Mouse (Mus musculus): Measurements from ENCODE around the gene Trp53.

Gene Trp53

DNA sequence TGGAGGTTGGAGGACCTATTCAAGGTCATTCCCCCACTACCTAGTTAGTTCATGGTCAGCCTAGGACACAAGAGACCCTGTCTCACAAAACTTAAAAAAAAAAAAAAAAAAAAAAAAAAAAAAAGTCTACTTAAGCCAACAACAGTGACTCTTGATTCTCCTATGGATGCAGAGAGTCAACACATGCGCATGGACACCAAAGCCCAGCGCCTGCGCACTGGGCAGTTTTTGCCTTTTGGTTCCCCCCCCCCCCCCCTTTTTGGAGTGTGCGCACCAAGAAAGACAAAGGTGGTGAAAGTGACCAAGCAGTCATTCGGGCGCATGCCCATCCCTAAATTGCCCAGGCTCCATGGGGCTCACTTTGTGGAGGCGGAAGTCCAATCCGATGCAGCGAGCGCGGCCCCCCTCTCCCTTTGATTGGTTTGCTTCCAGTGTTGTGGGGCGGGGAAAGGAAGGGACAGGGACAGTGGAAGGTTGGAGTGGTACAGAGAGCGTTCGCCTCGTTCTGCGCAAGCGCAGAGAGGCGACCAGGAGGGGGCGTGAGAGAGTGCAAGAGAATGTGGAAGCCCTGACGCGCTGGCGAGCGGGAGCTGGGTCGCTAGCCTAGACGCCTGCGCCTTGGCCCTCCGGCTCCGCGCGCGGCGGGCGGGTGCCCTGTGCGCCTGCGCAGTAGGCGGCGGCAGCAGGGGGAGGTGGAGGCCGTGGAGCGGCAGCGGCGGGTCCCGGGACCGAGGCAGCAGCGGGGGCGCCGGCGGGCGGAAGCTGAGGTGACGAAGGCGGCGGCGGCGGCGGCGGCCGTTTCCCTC, 52.3 kb downstream of the Trp53 start, which contains the start of gene Fxr2:
Gene Fxr2, plus strand, starts transcription at position 707 of the 806 bp plus-strand sequence.
- DNase-seq = peak; percentile 100

GRCm38 (mm10) chr11:69633128-69633866, 53.1 kb downstream of the Trp53 start:
- no peak for DNase-seq

DNA sequence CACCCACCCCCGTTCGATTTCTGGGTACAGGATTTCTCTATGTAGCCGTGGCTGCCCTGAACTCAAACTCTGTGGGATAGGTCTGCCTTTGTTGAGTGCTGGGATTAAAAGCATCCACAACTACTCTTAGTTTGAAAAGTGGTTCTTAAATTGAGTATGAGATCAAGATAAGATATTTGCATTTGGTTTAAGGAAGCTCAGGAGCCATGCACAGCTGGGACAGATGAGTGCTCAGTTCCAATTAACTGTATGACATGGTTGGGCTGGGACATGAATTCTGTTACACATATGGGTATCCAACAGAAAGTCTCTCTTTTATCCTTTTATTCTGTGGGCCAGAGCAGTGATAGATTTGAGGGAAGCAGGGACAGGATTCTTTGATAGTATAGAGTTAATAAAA, 55.3 kb downstream of the Trp53 start:
- no peak for DNase-seq
